Mouse (Mus musculus) midbrain, postnatal 0 days (tissue): Measurements from ENCODE around the gene Nthl1. TPM values are rescaled to one million over a fixed set of nuclear protein-coding genes. Genes with fewer than 3 reads are reported as not detected.

ENCODE experiments used
- ATAC-seq: fragments of 200-750 bp; cut with Nextera tagmentation; 2 replicates; pipeline ENCODE4 v1.8.0; 2017; ENCODE audit warnings: moderate number of reproducible peaks, mild to moderate bottlenecking, moderate TSS enrichment, moderate library complexity; ENCODE audit not compliant: low FRiP score
- DNase-seq: peaks from one replicate; pipeline ENCODE4 v3.0.0-alpha.2; 2015; ENCODE audit warnings: low spot score
- H3K27ac ChIP-seq: fragments of 300-500 bp; sonication (generic); 2 replicates; pipeline ENCODE4 v1.5.1; 2014; ENCODE audit warnings: low read depth, mild to moderate bottlenecking, low read length, mixed read lengths
- H3K27me3 ChIP-seq: fragments of 300-500 bp; sonication (generic); 2 replicates; pipeline ENCODE4 v1.6.1; 2014; ENCODE audit warnings: low read length, control low read depth, mixed read lengths; ENCODE audit not compliant: insufficient read depth
- H3K36me3 ChIP-seq: fragments of 300-500 bp; sonication (generic); 2 replicates; pipeline ENCODE4 v1.6.1; 2014; ENCODE audit warnings: low read length, control low read depth, mixed read lengths; ENCODE audit not compliant: insufficient read depth
- H3K4me1 ChIP-seq: fragments of 300-500 bp; sonication (generic); 2 replicates; pipeline ENCODE4 v1.6.1; 2014; ENCODE audit warnings: mild to moderate bottlenecking, control low read depth, antibody characterized with exemption, low read length, mixed read lengths; ENCODE audit not compliant: insufficient read depth
- H3K4me2 ChIP-seq: fragments of 300-500 bp; sonication (generic); 2 replicates; pipeline ENCODE4 v1.6.1; 2014; ENCODE audit warnings: low read depth, mild to moderate bottlenecking, low read length, mixed read lengths; ENCODE audit not compliant: poor library complexity, severe bottlenecking
- H3K4me3 ChIP-seq: fragments of 300-500 bp; sonication (generic); 2 replicates; pipeline ENCODE4 v1.5.1; 2014; ENCODE audit warnings: low read depth, mild to moderate bottlenecking, low read length, moderate library complexity
- H3K9ac ChIP-seq: fragments of 300-500 bp; sonication (generic); replicated peaks from 2 replicates; pipeline ENCODE4 v1.6.1; 2014; ENCODE audit warnings: mild to moderate bottlenecking, low read length, moderate library complexity, mixed read lengths; ENCODE audit not compliant: poor library complexity, severe bottlenecking
- H3K9me3 ChIP-seq: fragments of 300-500 bp; sonication (generic); 2 replicates; pipeline ENCODE4 v1.6.1; 2016; ENCODE audit warnings: low read length, control low read depth
- CTCF ChIP-seq: IDR thresholded peaks from 2 replicates; pipeline ENCODE4 v1.5.1; 2016; ENCODE audit warnings: antibody characterized with exemption, mild to moderate bottlenecking
- WGBS: fragments of 180-500 bp; shearing (Covaris S2); extraction: QIAGEN DNeasy Blood & Tissue Kit; methylation state at CpG from one replicate; pipeline ENCODE4 v1.1.7; 2014; 5-methylcytosine and 5-hydroxymethylcytosine counted together
- polyA plus RNA-seq: library from polyadenylated mRNA; unstranded; fragments of >200 nt; fragmentation: Nextera tagmentation; extraction: Ambion mirVana; gene quantifications from 2 replicates; pipeline ENCODE4 v1.2.1, GENCODE M21; 2015
- total RNA-seq: library from RNA; depleted of rRNA; stranded (reverse); fragments of >200 nt; gene quantifications from 2 replicates; pipeline ENCODE4 v1.2.3, GENCODE M21; 2014

The Nthl1 gene
- total and polyA plus RNA-seq, 2 experiments from 2014 or later = 6.2 to 7.2 TPM

DNA sequence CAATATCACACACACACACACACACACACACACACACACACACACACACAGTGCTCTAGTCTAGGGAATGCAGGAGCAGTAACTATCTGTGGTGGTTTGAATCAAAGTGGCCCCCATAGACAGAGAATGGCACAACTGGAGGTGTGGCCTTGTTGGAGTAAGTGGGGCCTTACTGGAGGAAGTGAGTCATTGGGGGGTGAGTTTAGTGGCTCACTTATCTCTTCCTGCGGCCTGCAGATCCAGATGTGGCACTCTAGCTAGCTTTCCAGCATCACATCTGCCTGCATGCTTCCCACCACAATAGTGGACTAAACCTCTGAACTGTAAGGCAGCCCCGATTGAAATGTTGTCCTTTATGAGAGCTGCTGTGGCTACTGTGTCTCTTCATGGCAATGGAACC is 21.8 kb upstream of the Nthl1 start:
- 96% methylated on average over 2 of the region's 2 CpGs for WGBS
- Histone ChIP-seq H3K4me3 (no peak overlapping the region), H3K9me3 (no peaks in the 10 kb centered on the region), H3K4me1 (no peaks in the 10 kb centered on the region), H3K27ac (no peak overlapping the region), H3K36me3 (peaks cover 62% of the 10 kb centered on the region), H3K4me2 (no peak overlapping the region), H3K9ac (no peak overlapping the region), H3K27me3 (no peaks in the 10 kb centered on the region)
- DNase-seq (no peak), ATAC-seq (no peak)
- TF ChIP-seq CTCF = no peak

DNA sequence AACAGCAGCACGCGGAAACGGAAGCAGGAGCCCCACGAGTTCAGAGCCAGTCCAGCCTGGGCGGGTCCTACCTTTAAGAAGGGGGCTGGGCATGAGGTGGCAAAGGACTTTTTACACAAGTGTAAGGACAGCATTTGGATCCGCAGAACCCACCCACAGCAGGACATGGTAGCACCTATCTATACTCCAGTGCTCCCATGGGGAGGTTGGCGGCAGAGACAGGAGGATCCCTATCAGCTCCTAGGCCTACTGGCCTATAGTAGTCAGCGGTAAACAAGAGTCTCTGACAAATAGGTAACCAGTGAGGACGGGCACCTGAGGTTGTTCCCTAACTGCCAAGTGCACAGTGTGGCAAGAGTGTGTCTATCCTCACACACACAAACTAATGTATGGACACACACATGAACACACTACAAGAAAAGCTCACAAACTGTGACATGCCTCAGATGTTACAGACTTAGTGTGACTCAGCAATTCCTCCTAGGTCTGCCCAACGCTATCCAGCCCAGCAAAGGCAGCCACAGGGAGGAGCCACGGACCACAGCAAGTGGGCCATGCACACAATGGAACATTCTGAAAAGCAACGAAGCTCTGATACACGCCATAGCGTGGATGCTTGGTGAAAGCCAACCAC is 14.8 kb upstream of the Nthl1 start:
- WGBS = 89% methylated on average over 14 of the region's 14 CpGs
- ATAC-seq (no peak), DNase-seq (no peak)
- Histone ChIP-seq H3K4me2 (no peak overlapping the region), H3K27ac (no peak overlapping the region), H3K9ac (no peak overlapping the region), H3K36me3 (peaks cover 95% of the 10 kb centered on the region), H3K27me3 (no peaks in the 10 kb centered on the region), H3K9me3 (no peaks in the 10 kb centered on the region), H3K4me3 (no peak overlapping the region), H3K4me1 (no peaks in the 10 kb centered on the region)
- TF ChIP-seq CTCF = no peak

DNA sequence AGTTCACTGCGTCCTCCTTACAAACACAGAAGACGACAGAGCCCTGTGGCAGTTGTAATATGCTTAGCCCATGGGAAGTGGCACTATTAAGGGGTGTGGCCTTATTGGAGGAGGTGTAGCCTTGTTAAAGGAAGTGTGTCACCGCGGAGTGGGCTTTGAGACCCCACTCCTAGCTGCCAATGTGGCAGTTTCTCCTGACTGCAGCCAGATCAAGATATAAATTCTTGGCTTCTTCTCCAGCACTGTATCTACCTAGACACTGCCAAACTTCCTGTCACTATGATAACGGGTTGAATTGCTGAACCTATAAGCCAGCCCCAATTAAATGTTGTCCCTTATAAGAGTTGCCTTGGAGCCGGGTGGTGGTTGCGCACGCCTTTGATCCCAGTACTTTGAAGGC is 7.0 kb upstream of the Nthl1 start:
- TF ChIP-seq CTCF = no peak
- ATAC-seq (no peak), DNase-seq (no peak)
- Histone ChIP-seq H3K4me3 (no peak overlapping the region), H3K27me3 (no peaks in the 10 kb centered on the region), H3K27ac (no peak overlapping the region), H3K9me3 (no peaks in the 10 kb centered on the region), H3K4me1 (no peaks in the 10 kb centered on the region), H3K4me2 (no peak overlapping the region), H3K36me3 (peaks cover 83% of the 10 kb centered on the region), H3K9ac (no peak overlapping the region)
- 94% methylated on average over 8 of the region's 8 CpGs for WGBS

DNA sequence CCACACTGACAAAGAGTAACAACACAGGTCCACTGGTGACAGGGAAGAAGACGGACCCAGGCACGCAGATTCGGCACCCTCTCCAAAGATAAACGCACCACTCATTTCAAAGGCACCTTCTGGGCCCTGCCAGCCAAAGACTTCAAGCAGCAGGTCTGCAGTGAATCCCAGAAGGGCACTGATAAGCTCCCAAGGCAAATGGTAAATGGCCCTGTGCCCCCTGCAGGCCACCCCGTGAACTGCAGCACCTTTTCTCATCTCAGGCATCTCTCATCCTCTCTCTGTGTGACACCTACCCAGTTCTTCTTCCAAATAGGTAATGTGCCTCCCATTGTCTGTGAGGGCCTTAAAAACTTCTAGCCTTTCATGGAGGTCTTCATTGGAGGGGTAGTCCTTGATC is 3.8 kb upstream of the Nthl1 start:
- 49% methylated on average over 5 of the region's 5 CpGs for WGBS
- Histone ChIP-seq H3K27me3 (no peaks in the 10 kb centered on the region), H3K4me1 (no peaks in the 10 kb centered on the region), H3K4me3 (no peak overlapping the region), H3K9me3 (no peaks in the 10 kb centered on the region), H3K9ac (no peak overlapping the region), H3K4me2 (no peak overlapping the region), H3K27ac (no peak overlapping the region), H3K36me3 (peaks cover 55% of the 10 kb centered on the region)
- TF ChIP-seq CTCF = peak; percentile 85
- DNase-seq (peak; percentile 47), ATAC-seq (no peak)

DNA sequence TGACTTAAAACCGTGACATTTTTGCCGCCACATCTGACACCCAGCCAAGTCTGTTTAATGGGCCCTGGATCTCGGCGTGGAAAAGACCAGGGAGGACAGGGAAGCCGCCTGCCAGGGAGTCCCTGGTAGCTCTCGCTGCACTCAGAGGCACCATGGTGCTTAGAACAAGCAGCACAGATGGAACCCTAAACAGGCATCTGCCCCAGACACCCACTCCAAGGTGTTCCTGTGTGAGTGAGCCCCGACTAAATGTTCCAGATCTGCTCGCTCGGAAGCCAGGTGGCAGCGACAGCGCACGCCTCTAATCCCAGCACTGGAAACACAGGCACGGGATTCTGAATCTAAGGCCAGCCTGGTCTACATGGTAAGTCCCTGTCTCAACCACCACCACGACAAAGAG is 2.4 kb upstream of the Nthl1 start:
- no peak overlapping the region for H3K9ac ChIP-seq
- no peak for TF ChIP-seq CTCF
- H3K9me3 ChIP-seq = no peaks in the 10 kb centered on the region
- H3K4me1 ChIP-seq = no peaks in the 10 kb centered on the region
- no peak overlapping the region for H3K27ac ChIP-seq
- ATAC-seq (no peak), DNase-seq (no peak)
- 88% methylated on average over 14 of the region's 14 CpGs for WGBS
- no peak overlapping the region for H3K4me3 ChIP-seq
- H3K27me3 ChIP-seq = no peaks in the 10 kb centered on the region
- H3K4me2 ChIP-seq = no peak overlapping the region
- peaks cover 47% of the 10 kb centered on the region for H3K36me3 ChIP-seq

DNA sequence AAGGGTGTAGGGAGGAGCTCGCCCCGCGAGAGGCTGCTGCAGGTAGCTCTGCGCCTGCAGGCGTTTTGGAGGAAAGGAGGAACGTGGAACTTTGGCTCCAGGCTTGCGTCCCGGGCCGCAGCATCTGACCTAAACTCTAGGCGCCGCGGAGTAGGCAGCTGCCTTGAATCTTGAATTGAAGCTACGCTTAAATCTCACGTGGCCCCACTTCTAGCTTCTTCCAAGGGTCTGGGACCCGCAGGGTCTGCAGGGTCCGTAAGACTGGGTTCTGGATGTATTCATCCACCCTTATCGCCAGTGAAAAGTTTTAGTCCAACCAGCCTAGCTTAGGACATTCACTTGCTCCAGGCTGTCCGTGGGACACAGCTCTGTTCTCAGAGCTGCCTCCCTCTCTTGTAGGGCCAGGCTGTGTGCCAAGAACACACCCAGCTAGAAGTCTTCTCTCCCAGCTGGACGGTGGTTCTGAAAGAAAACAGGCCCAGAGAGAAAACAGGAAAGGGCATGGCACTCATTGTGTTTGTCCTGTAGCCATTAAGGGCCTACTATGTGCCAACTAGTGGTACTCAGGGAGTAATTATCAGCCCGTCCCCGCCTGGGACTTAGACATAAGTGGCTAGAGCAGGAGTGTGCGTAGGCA is 451 bp downstream of the Nthl1 start:
- Histone ChIP-seq H3K4me2 (peak overlapping the region; percentile 86), H3K4me1 (no peaks in the 10 kb centered on the region), H3K4me3 (peak overlapping the region; percentile 66), H3K9ac (peak overlapping the region; percentile 73), H3K36me3 (peaks cover 28% of the 10 kb centered on the region), H3K27ac (peak overlapping the region; percentile 68), H3K9me3 (no peaks in the 10 kb centered on the region), H3K27me3 (no peaks in the 10 kb centered on the region)
- peak; percentile 38 for DNase-seq
- ATAC-seq = peak; percentile 22; the same call in 1 of the 2 replicates
- TF ChIP-seq CTCF = no peak
- WGBS = 14% methylated on average over 22 of the region's 22 CpGs
